9 mouse cellular contexts compared by ENCODE assay signal in genomic region chr12:111648061-111648645, GRCm38 (mm10). TPM values are rescaled to one million over a fixed set of nuclear protein-coding genes. Genes with fewer than 3 reads are reported as not detected.
DNase-seq lines count a peak whose midpoint lies in the region; ATAC-seq and TF ChIP-seq lines count a peak whose summit lies in the region.
"Had no signal": no experiment of that assay in that cellular context is flagged by ENCODE, and none has a peak within 500 bp of the region (broad histone marks: within the 10 kb centered on the region; RNA-seq: fewer than 3 reads in every experiment).

No protein-coding gene starts in this region.

- peak; percentile 80 for DNase-seq in layer of hippocampus, adult 11-12 months (ENCODE audit: low spot score)
- no peak for DNase-seq in layer of hippocampus, adult 9-10 months (ENCODE audit: low spot score)
- peak; percentile 84 for DNase-seq in brain, embryonic 14.5 days (ENCODE audit: low read depth)
- DNase-seq in heart, postnatal 36 days = peak; percentile 55 to 66
- peak; percentile 66 to 74 for DNase-seq in layer of hippocampus, postnatal 36 days
- peak; percentile 59 for DNase-seq in right cerebral cortex, postnatal 14 days

- intact Hi-C loops in heart, postnatal 36 days (cut with DNase I) = loop anchor here (5.0 kb wide), 1 partner anchor 96 kb away; no protein-coding TSS in a partner anchor

- H3K27ac ChIP-seq in embryonic fibroblast, embryonic 13.5 days (ENCODE audit: insufficient read depth, low read length) = no peak overlapping the region
- H3K27ac ChIP-seq: limb, embryonic 13.5 days had no signal

- TF ChIP-seq CTCF in brain, embryonic 14.5 days (IDR thresholded peaks at IDR 0.05; ENCODE audit: borderline replicate concordance, extremely low read depth, insufficient read depth, insufficient read length) = peak; percentile 79
- TF ChIP-seq CTCF in embryonic fibroblast, embryonic 13.5 days (IDR thresholded peaks at IDR 0.05; ENCODE audit: borderline replicate concordance, insufficient read depth, low read length) = peak; percentile 81; the same call in 1 of the 2 replicates

- no peaks in the 10 kb centered on the region for H3K4me1 ChIP-seq in embryonic fibroblast, embryonic 13.5 days (ENCODE audit: control insufficient read depth, insufficient read depth, low read length)
- H3K4me1 ChIP-seq: limb, embryonic 13.5 days had no signal

- TF ChIP-seq POLR2A in brain, embryonic 14.5 days (IDR thresholded peaks at IDR 0.05; ENCODE audit: borderline replicate concordance, extremely low read depth, insufficient read depth, insufficient read length, poor library complexity, severe bottlenecking) = no peak
- no peak for TF ChIP-seq POLR2A in embryonic fibroblast, embryonic 13.5 days (IDR thresholded peaks at IDR 0.05; ENCODE audit: low read depth, low read length)

- no peak overlapping the region for H3K4me3 ChIP-seq in embryonic fibroblast, embryonic 13.5 days (ENCODE audit: insufficient read depth, low read length)
- H3K4me3 ChIP-seq: limb, embryonic 13.5 days had no signal

- ATAC-seq in megakaryocyte-erythroid progenitor cell, adult 5-6 weeks (replicated peaks; ENCODE audit: low FRiP score, low TSS enrichment, poor library complexity, severe bottlenecking) = peak; percentile 93

RNA-seq across cellular contexts. Expression of gene Ckb, which starts 24.0 kb away (rescaled TPM):
- 1,393 and 1,883 TPM in 2 replicates for polyA plus RNA-seq in brain, embryonic 14.5 days (2012; rRNA removed)
- 43.8 and 84.3 TPM in 2 replicates for polyA plus RNA-seq in embryonic fibroblast, embryonic 13.5 days (2011; ENCODE audit: insufficient read length, low read depth, missing spikeins)
- 10 to 100 TPM; 71.6 to 84.7 TPM for total RNA-seq in heart, postnatal 36 days (2021)
- total RNA-seq in layer of hippocampus, postnatal 36 days (2021) = 1,000 to 10,000 TPM; 1,201 to 1,207 TPM
- 2.7 TPM in 1 of 2 replicates, not detected in the other for total RNA-seq in megakaryocyte-erythroid progenitor cell, adult 5-6 weeks (2014; fragmentation: Nextera tagmentation)
- total RNA-seq in megakaryocyte-erythroid progenitor cell, adult 5-6 weeks (2017) = 1.5 and 4.4 TPM in 2 replicates

RNA-seq across cellular contexts. Expression of gene Trmt61a, which starts 29.8 kb away (rescaled TPM):
- polyA plus RNA-seq in brain, embryonic 14.5 days (2012; rRNA removed) = 21.9 and 27.9 TPM in 2 replicates
- polyA plus RNA-seq in embryonic fibroblast, embryonic 13.5 days (2011; ENCODE audit: insufficient read length, low read depth, missing spikeins) = 9.0 and 13.0 TPM in 2 replicates
- total RNA-seq in heart, postnatal 36 days (2021) = 1 to 10 TPM; 3.8 to 6.6 TPM
- total RNA-seq in layer of hippocampus, postnatal 36 days (2021) = 10 to 100 TPM; 16.1 to 17.4 TPM
- total RNA-seq in megakaryocyte-erythroid progenitor cell, adult 5-6 weeks (2014; fragmentation: Nextera tagmentation) = 20.5 and 26.7 TPM in 2 replicates
- 11.1 and 15.4 TPM in 2 replicates for total RNA-seq in megakaryocyte-erythroid progenitor cell, adult 5-6 weeks (2017)

Comparison
In these comparisons a context has a peak if more than half of its experiments do, and no peak if none do; other contexts are left out.
1. RNA of gene Ckb, which starts 24.0 kb away (total RNA-seq): 1,201 to 1,207 TPM in layer of hippocampus, postnatal 36 days; 71.6 to 84.7 TPM in heart, postnatal 36 days and 1.5 to 4.4 TPM in megakaryocyte-erythroid progenitor cell, adult 5-6 weeks; every median in the first group is over 10 times any median in the second.